Mouse (Mus musculus): ENCODE results near the gene Olfr429. TPM values are rescaled to one million over a fixed set of nuclear protein-coding genes. Genes with fewer than 3 reads are reported as not detected.

Olfr429 gene
- not detected in 2 replicates for polyA plus RNA-seq (2012)

GRCm38 (mm10) chr1:174084031-174084430 is at the start of gene Olfr429:
Gene Olfr429, plus strand, starts transcription at chr1:174084331.

GRCm38 (mm10) chr1:174040523-174041177 is 43.5 kb upstream of the Olfr429 start, which contains the start of gene Olfr433:
Gene Olfr433, plus strand, starts transcription at chr1:174040705.

GRCm38 (mm10) chr1:174048893-174049292 is 35.2 kb upstream of the Olfr429 start, which contains the start of gene Olfr432:
Gene Olfr432, plus strand, starts transcription at chr1:174049205.

GRCm38 (mm10) chr1:174066305-174066704 is 17.8 kb upstream of the Olfr429 start, which contains the start of gene Olfr430:
Gene Olfr430, plus strand, starts transcription at chr1:174066605.

GRCm38 (mm10) chr1:174096591-174096990 is 12.5 kb downstream of the Olfr429 start, which contains the start of gene Olfr427:
Gene Olfr427, plus strand, starts transcription at chr1:174096891.

GRCm38 (mm10) chr1:174121062-174121461 is 36.9 kb downstream of the Olfr429 start, which contains the start of gene Olfr231:
Gene Olfr231, minus strand, starts transcription at chr1:174121162.

GRCm38 (mm10) chr1:174131217-174131616 is 47.1 kb downstream of the Olfr429 start, which contains the start of gene Olfr424:
Gene Olfr424, plus strand, starts transcription at chr1:174131517.

Other genes starting within 250 kb of the Olfr429 start
- gene Ifi211, start 171.3 kb upstream of the Olfr429 start, polyA plus RNA-seq (2012): 1.6 and 3.6 TPM in 2 replicates
- gene Mndal, start 141.8 kb upstream of the Olfr429 start, polyA plus RNA-seq (2012): 22.6 and 23.7 TPM in 2 replicates
- gene Ifi203, start 141.7 kb upstream of the Olfr429 start, polyA plus RNA-seq (2012): 3.7 and 4.4 TPM in 2 replicates
- not detected in 2 replicates for gene Ifi202b, start 101.6 kb upstream of the Olfr429 start, polyA plus RNA-seq (2012)
- 0.77 and 1.0 TPM in 2 replicates for gene Ifi205, start 52.5 kb upstream of the Olfr429 start, polyA plus RNA-seq (2012)
- gene Olfr433, start 43.6 kb upstream of the Olfr429 start, polyA plus RNA-seq (2012): not detected in 2 replicates
- not detected in 2 replicates for gene Olfr432, start 35.1 kb upstream of the Olfr429 start, polyA plus RNA-seq (2012)
- gene Olfr430, start 17.7 kb upstream of the Olfr429 start, polyA plus RNA-seq (2012): not detected in 2 replicates
- gene Olfr427, start 12.6 kb downstream of the Olfr429 start, polyA plus RNA-seq (2012): 0.10 TPM in 1 of 2 replicates, not detected in the other
- 0.02 TPM in 1 of 2 replicates, not detected in the other for gene Olfr231, start 36.8 kb downstream of the Olfr429 start, polyA plus RNA-seq (2012)
- not detected in 2 replicates for gene Olfr424, start 47.2 kb downstream of the Olfr429 start, polyA plus RNA-seq (2012)
- not detected in 2 replicates for gene Olfr420, start 71.3 kb downstream of the Olfr429 start, polyA plus RNA-seq (2012)
- 0.28 and 0.40 TPM in 2 replicates for gene Spta1, start 88.4 kb downstream of the Olfr429 start, polyA plus RNA-seq (2012)
- gene Olfr419, start 167.7 kb downstream of the Olfr429 start, polyA plus RNA-seq (2012): not detected in 2 replicates
- not detected in 2 replicates for gene Mptx1, start 246.2 kb downstream of the Olfr429 start, polyA plus RNA-seq (2012)

Data from megakaryocyte-erythroid progenitor cell, adult 5 weeks (primary cell).